Mouse (Mus musculus) hindbrain, embryonic 14.5 days (tissue): ENCODE measurements at regions not wholly inside any gene's neighbourhood (a gene's known extent, or its start where the extent isn't known, plus 50 kb on each side); places are given as distances from the start of the nearest gene placed in this dataset.
A peak's percentile ranks its signal among the peaks of the same experiment; 100 is the strongest.

Source experiments
- ATAC-seq: fragments of 200-750 bp; cut with Nextera tagmentation; 2 replicates; pipeline ENCODE4 v1.8.0; 2017; ENCODE audit warnings: moderate number of reproducible peaks, mild to moderate bottlenecking, moderate TSS enrichment, moderate library complexity; ENCODE audit not compliant: low FRiP score
- DNase-seq: peaks from one replicate; pipeline ENCODE4 v3.0.0-alpha.2; 2015; ENCODE audit warnings: low spot score
- H3K27ac ChIP-seq: fragments of 300-500 bp; sonication (generic); 2 replicates; pipeline ENCODE4 v1.5.1; 2014; ENCODE audit warnings: mild to moderate bottlenecking, moderate library complexity
- H3K27me3 ChIP-seq: fragments of 300-500 bp; sonication (generic); 2 replicates; pipeline ENCODE4 v1.6.1; 2014; ENCODE audit warnings: mild to moderate bottlenecking, low read length, mixed read lengths; ENCODE audit not compliant: control insufficient read depth, insufficient read depth
- H3K36me3 ChIP-seq: fragments of 300-500 bp; sonication (generic); replicated peaks from 2 replicates; pipeline ENCODE4 v1.6.1; 2014; ENCODE audit not compliant: control insufficient read depth, insufficient read depth
- H3K4me1 ChIP-seq: fragments of 300-500 bp; sonication (generic); replicated peaks from 2 replicates; pipeline ENCODE4 v1.6.1; 2014; ENCODE audit warnings: antibody characterized with exemption, low read length, mixed read lengths; ENCODE audit not compliant: control insufficient read depth, insufficient read depth
- H3K4me2 ChIP-seq: fragments of 300-500 bp; sonication (generic); replicated peaks from 2 replicates; pipeline ENCODE4 v1.6.1; 2014; ENCODE audit warnings: mild to moderate bottlenecking, moderate library complexity
- H3K4me3 ChIP-seq: fragments of 300-500 bp; sonication (generic); replicated peaks from 2 replicates; pipeline ENCODE4 v1.5.1; 2014; ENCODE audit warnings: mild to moderate bottlenecking, low read length
- H3K9ac ChIP-seq: fragments of 300-500 bp; sonication (generic); 2 replicates; pipeline ENCODE4 v1.6.1; 2014
- H3K9me3 ChIP-seq: fragments of 300-500 bp; sonication (generic); 2 replicates; pipeline ENCODE4 v1.6.1; 2016; ENCODE audit warnings: low read length; ENCODE audit not compliant: control insufficient read depth
- WGBS: fragments of 180-500 bp; shearing (Covaris S2); extraction: QIAGEN DNeasy Blood & Tissue Kit; methylation state at CpG from one replicate; pipeline ENCODE4 v1.1.7; 2014; 5-methylcytosine and 5-hydroxymethylcytosine counted together

- 82% methylated on average over 4 of the region's 4 CpGs for WGBS
- no peak for ATAC-seq
- H3K9me3 ChIP-seq = no peaks in the 10 kb centered on the region
Observed at GRCm38 (mm10) chr7:93136061-93136460, 56.4 kb downstream of the Fam181b start.

GRCm38 (mm10) chr7:93147379-93147778 is 67.7 kb downstream of the Fam181b start:
- H3K27ac ChIP-seq = no peak overlapping the region
- no peak overlapping the region for H3K4me2 ChIP-seq
- WGBS = 95% methylated on average over 2 of the region's 2 CpGs
- no peak overlapping the region for H3K9ac ChIP-seq
- H3K27me3 ChIP-seq = no peaks in the 10 kb centered on the region
- H3K36me3 ChIP-seq = no peaks in the 10 kb centered on the region
- H3K4me1 ChIP-seq = no peaks in the 10 kb centered on the region
- DNase-seq = peak; percentile 6
- H3K4me3 ChIP-seq = no peak overlapping the region
- no peaks in the 10 kb centered on the region for H3K9me3 ChIP-seq
- ATAC-seq = no peak; the same call in 1 of the 2 replicates

More at GRCm38 (mm10) chr7:93136061-93136460, 56.4 kb downstream of the Fam181b start:
- H3K4me2 ChIP-seq = no peak overlapping the region
- H3K4me1 ChIP-seq = no peaks in the 10 kb centered on the region
- no peak for DNase-seq
- H3K36me3 ChIP-seq = no peaks in the 10 kb centered on the region
- no peaks in the 10 kb centered on the region for H3K27me3 ChIP-seq
- no peak overlapping the region for H3K9ac ChIP-seq
- no peak overlapping the region for H3K27ac ChIP-seq
- H3K4me3 ChIP-seq = no peak overlapping the region

- Histone ChIP-seq H3K9me3 (no peaks in the 10 kb centered on the region), H3K27ac (no peak overlapping the region), H3K36me3 (no peaks in the 10 kb centered on the region), H3K27me3 (no peaks in the 10 kb centered on the region), H3K4me1 (no peaks in the 10 kb centered on the region), H3K4me2 (no peak overlapping the region), H3K9ac (no peak overlapping the region), H3K4me3 (no peak overlapping the region)
- ATAC-seq = no peak
- no peak for DNase-seq
- 59% methylated on average over 2 of the region's 2 CpGs for WGBS
Observed at GRCm38 (mm10) chr7:93151321-93151720, 71.7 kb downstream of the Fam181b start.

GRCm38 (mm10) chr7:93197106-93197505 is 117.4 kb downstream of the Fam181b start:
- H3K4me2 ChIP-seq = no peak overlapping the region
- no peak for ATAC-seq
- WGBS = 89% methylated on average over 1 of the region's 1 CpGs
- peak; percentile 17 for DNase-seq
- H3K27me3 ChIP-seq = no peaks in the 10 kb centered on the region
- no peaks in the 10 kb centered on the region for H3K36me3 ChIP-seq
- H3K4me3 ChIP-seq = no peak overlapping the region
- H3K27ac ChIP-seq = no peak overlapping the region
- no peaks in the 10 kb centered on the region for H3K4me1 ChIP-seq
- H3K9me3 ChIP-seq = no peaks in the 10 kb centered on the region
- H3K9ac ChIP-seq = no peak overlapping the region
